Mouse (Mus musculus): ENCODE data around the gene Lpcat1. TPM values are rescaled to one million over a fixed set of nuclear protein-coding genes. Genes with fewer than 3 reads are reported as not detected.
A peak's percentile ranks its signal among the peaks of the same experiment; 100 is the strongest.

Lpcat1 gene
- polyA plus RNA-seq, 1 experiment from 2014 or later: 73.8 TPM

- 0 out of 2 replicates have a peak overlapping the region, but pooled peaks have one; percentile 10 for H3K27ac ChIP-seq (replicated peaks)
- ATAC-seq (ENCODE audit: insufficient read depth): no peak
- no peak overlapping the region for H3K4me3 ChIP-seq (replicated peaks)
- no peaks in the 10 kb centered on the region for H3K27me3 ChIP-seq
- 23% methylated on average over 2 of the region's 2 CpGs for WGBS (ENCODE audit: insufficient replicate concordance)
- H3K9me3 ChIP-seq (replicated peaks): no peaks in the 10 kb centered on the region
- H3K36me3 ChIP-seq (replicated peaks): peaks cover 7% of the 10 kb centered on the region
- H3K4me2 ChIP-seq: no peak overlapping the region
- peaks cover 47% of the 10 kb centered on the region for H3K4me1 ChIP-seq (replicated peaks)
- no peak overlapping the region for H3K9ac ChIP-seq
Observed at GRCm38 (mm10) chr13:73465156-73465555, 1.8 kb upstream of the Lpcat1 start.

GRCm38 (mm10) chr13:73466411-73466810, 586 bp upstream of the Lpcat1 start:
- peak overlapping the region; percentile 98 for H3K9ac ChIP-seq
- peak overlapping the region; percentile 99 for H3K27ac ChIP-seq (replicated peaks)
- peaks cover 20% of the 10 kb centered on the region for H3K36me3 ChIP-seq (replicated peaks)
- no peak for ATAC-seq (ENCODE audit: insufficient read depth)
- H3K4me2 ChIP-seq: peak overlapping the region; percentile 81; the same call in 1 of the 2 replicates
- H3K4me3 ChIP-seq (replicated peaks): no peak overlapping the region
- H3K27me3 ChIP-seq: no peaks in the 10 kb centered on the region
- no peaks in the 10 kb centered on the region for H3K9me3 ChIP-seq (replicated peaks)
- peaks cover 57% of the 10 kb centered on the region for H3K4me1 ChIP-seq (replicated peaks)
- 52% methylated on average over 3 of the region's 3 CpGs for WGBS (ENCODE audit: insufficient replicate concordance)

- H3K27me3 ChIP-seq: no peaks in the 10 kb centered on the region
- H3K9me3 ChIP-seq (replicated peaks): no peaks in the 10 kb centered on the region
- peak; percentile 85 for ATAC-seq (ENCODE audit: insufficient read depth)
- H3K9ac ChIP-seq: peak overlapping the region; percentile 98
- WGBS (ENCODE audit: insufficient replicate concordance): under 1% methylated on average over 53 of the region's 53 CpGs
- peaks cover 69% of the 10 kb centered on the region for H3K4me1 ChIP-seq (replicated peaks)
- peak overlapping the region; percentile 98 for H3K4me3 ChIP-seq (replicated peaks)
- peak overlapping the region; percentile 81 for H3K4me2 ChIP-seq
- peaks cover 28% of the 10 kb centered on the region for H3K36me3 ChIP-seq (replicated peaks)
- H3K27ac ChIP-seq (replicated peaks): peak overlapping the region; percentile 99
Observed at GRCm38 (mm10) chr13:73467421-73468237, 632 bp downstream of the Lpcat1 start.

GRCm38 (mm10) chr13:73468834-73469233, 1.8 kb downstream of the Lpcat1 start:
- Histone ChIP-seq H3K4me1 (replicated peaks) (peaks cover 75% of the 10 kb centered on the region), H3K9me3 (replicated peaks) (no peaks in the 10 kb centered on the region), H3K4me2 (peak overlapping the region; percentile 81), H3K27ac (replicated peaks) (peak overlapping the region; percentile 99), H3K27me3 (no peaks in the 10 kb centered on the region), H3K36me3 (replicated peaks) (peaks cover 36% of the 10 kb centered on the region), H3K9ac (peak overlapping the region; percentile 98), H3K4me3 (replicated peaks) (peak overlapping the region; percentile 98)
- no peak for ATAC-seq (ENCODE audit: insufficient read depth)
- 40% methylated on average over 3 of the region's 3 CpGs for WGBS (ENCODE audit: insufficient replicate concordance)

GRCm38 (mm10) chr13:73469257-73469967, 2.4 kb downstream of the Lpcat1 start:
- H3K36me3 ChIP-seq (replicated peaks): peaks cover 40% of the 10 kb centered on the region
- H3K27me3 ChIP-seq: no peaks in the 10 kb centered on the region
- ATAC-seq (ENCODE audit: insufficient read depth): no peak
- H3K4me2 ChIP-seq: peak overlapping the region; percentile 81
- H3K9me3 ChIP-seq (replicated peaks): no peaks in the 10 kb centered on the region
- peak overlapping the region; percentile 98 for H3K9ac ChIP-seq
- peak overlapping the region; percentile 98 for H3K4me3 ChIP-seq (replicated peaks)
- WGBS (ENCODE audit: insufficient replicate concordance): 57% methylated on average over 9 of the region's 9 CpGs
- H3K27ac ChIP-seq (replicated peaks): peak overlapping the region; percentile 99
- peaks cover 75% of the 10 kb centered on the region for H3K4me1 ChIP-seq (replicated peaks)

- Histone ChIP-seq H3K4me3 (replicated peaks) (peak overlapping the region; percentile 98), H3K27me3 (no peaks in the 10 kb centered on the region), H3K4me1 (replicated peaks) (peaks cover 85% of the 10 kb centered on the region), H3K4me2 (peak overlapping the region; percentile 81), H3K9ac (peak overlapping the region; percentile 98), H3K36me3 (replicated peaks) (peaks cover 62% of the 10 kb centered on the region), H3K9me3 (replicated peaks) (no peaks in the 10 kb centered on the region), H3K27ac (replicated peaks) (peak overlapping the region; percentile 99)
- WGBS (ENCODE audit: insufficient replicate concordance): 37% methylated on average over 3 of the region's 3 CpGs
- ATAC-seq (ENCODE audit: insufficient read depth): no peak
Observed at GRCm38 (mm10) chr13:73472481-73472880, 5.5 kb downstream of the Lpcat1 start.

- no peaks in the 10 kb centered on the region for H3K27me3 ChIP-seq
- H3K36me3 ChIP-seq (replicated peaks): peaks cover 75% of the 10 kb centered on the region
- WGBS (ENCODE audit: insufficient replicate concordance): 83% methylated on average over 2 of the region's 2 CpGs
- H3K9me3 ChIP-seq (replicated peaks): no peaks in the 10 kb centered on the region
- peaks cover 98% of the 10 kb centered on the region for H3K4me1 ChIP-seq (replicated peaks)
- peak overlapping the region; percentile 98 for H3K9ac ChIP-seq
- H3K4me2 ChIP-seq: peak overlapping the region; percentile 81
- peak overlapping the region; percentile 98; the same call in 1 of the 2 replicates for H3K4me3 ChIP-seq (replicated peaks)
- peak overlapping the region; percentile 99 for H3K27ac ChIP-seq (replicated peaks)
- no peak for ATAC-seq (ENCODE audit: insufficient read depth)
Observed at GRCm38 (mm10) chr13:73473746-73474145, 6.7 kb downstream of the Lpcat1 start.

GRCm38 (mm10) chr13:73474163-73474562, 7.2 kb downstream of the Lpcat1 start:
- ATAC-seq (ENCODE audit: insufficient read depth): no peak
- WGBS (ENCODE audit: insufficient replicate concordance): 69% methylated on average over 6 of the region's 6 CpGs
- Histone ChIP-seq H3K27ac (replicated peaks) (peak overlapping the region; percentile 99), H3K4me3 (replicated peaks) (peak overlapping the region; percentile 31), H3K4me1 (replicated peaks) (peaks cover 100% of the 10 kb centered on the region), H3K27me3 (no peaks in the 10 kb centered on the region), H3K36me3 (replicated peaks) (peaks cover 79% of the 10 kb centered on the region), H3K9me3 (replicated peaks) (no peaks in the 10 kb centered on the region), H3K4me2 (peak overlapping the region; percentile 81), H3K9ac (peak overlapping the region; percentile 98)

- Histone ChIP-seq H3K36me3 (replicated peaks) (peaks cover 74% of the 10 kb centered on the region), H3K4me1 (replicated peaks) (peaks cover 100% of the 10 kb centered on the region), H3K9ac (peak overlapping the region; percentile 98)
Observed at GRCm38 (mm10) chr13:73475058-73475980, 8.3 kb downstream of the Lpcat1 start.

GRCm38 (mm10) chr13:73476259-73476658, 9.3 kb downstream of the Lpcat1 start:
- Histone ChIP-seq H3K4me2 (peak overlapping the region; percentile 81), H3K9me3 (replicated peaks) (no peaks in the 10 kb centered on the region), H3K27me3 (no peaks in the 10 kb centered on the region), H3K27ac (replicated peaks) (peak overlapping the region; percentile 99), H3K4me3 (replicated peaks) (peak overlapping the region; percentile 35; the same call in 1 of the 2 replicates), H3K4me1 (replicated peaks) (peaks cover 98% of the 10 kb centered on the region), H3K9ac (peak overlapping the region; percentile 98), H3K36me3 (replicated peaks) (peaks cover 71% of the 10 kb centered on the region)
- 46% methylated on average over 5 of the region's 5 CpGs for WGBS (ENCODE audit: insufficient replicate concordance)
- ATAC-seq (ENCODE audit: insufficient read depth): no peak

More at GRCm38 (mm10) chr13:73475058-73475980, 8.3 kb downstream of the Lpcat1 start:
- Histone ChIP-seq H3K9me3 (replicated peaks) (no peaks in the 10 kb centered on the region), H3K27me3 (no peaks in the 10 kb centered on the region), H3K4me2 (peak overlapping the region; percentile 81), H3K4me3 (replicated peaks) (peak overlapping the region; percentile 35), H3K27ac (replicated peaks) (peak overlapping the region; percentile 99)
- ATAC-seq (ENCODE audit: insufficient read depth): peak; percentile 96
- 26% methylated on average over 12 of the region's 12 CpGs for WGBS (ENCODE audit: insufficient replicate concordance)
